Mouse (Mus musculus) ovary, postnatal 36 days (tissue): Measurements from ENCODE around the gene Stac3.

Experiments
- DNase-seq: peaks from one replicate; pipeline ENCODE4 v3.0.0; 2022; ENCODE audit warnings: low spot score, mixed read lengths

Gene Stac3

GRCm38 (mm10) chr10:127522088-127522581, 20.6 kb downstream of the Stac3 start, which contains the start of gene Shmt2:
Shmt2 (minus strand) TSS chr10:127522444.
- peak; percentile 77 for DNase-seq

GRCm38 (mm10) chr10:127524646-127525255, 23.3 kb downstream of the Stac3 start:
- no peak for DNase-seq

GRCm38 (mm10) chr10:127526048-127526447, 24.6 kb downstream of the Stac3 start:
- no peak for DNase-seq

GRCm38 (mm10) chr10:127526681-127527080, 25.2 kb downstream of the Stac3 start:
- DNase-seq, result peak; percentile 73

- DNase-seq, result no peak
These were observed 26.0 kb downstream of the Stac3 start for GRCm38 (mm10) chr10:127527481-127527880.

GRCm38 (mm10) chr10:127530945-127531344, 29.5 kb downstream of the Stac3 start:
- DNase-seq, result no peak

GRCm38 (mm10) chr10:127531548-127531947, 30.1 kb downstream of the Stac3 start:
- no peak for DNase-seq

- no peak for DNase-seq
These were observed 32.8 kb downstream of the Stac3 start, which contains the start of gene Nxph4 for GRCm38 (mm10) chr10:127534036-127534928. Nxph4 (minus strand) TSS chr10:127534559.

GRCm38 (mm10) chr10:127534929-127535384, 33.5 kb downstream of the Stac3 start:
- no peak for DNase-seq

- no peak for DNase-seq
These were observed 35.3 kb downstream of the Stac3 start for GRCm38 (mm10) chr10:127536586-127537314.

- DNase-seq, result peak; percentile 75
These were observed 36.5 kb downstream of the Stac3 start for GRCm38 (mm10) chr10:127537854-127538583.

- no peak for DNase-seq
These were observed 40.0 kb downstream of the Stac3 start for GRCm38 (mm10) chr10:127541510-127541909.

GRCm38 (mm10) chr10:127542084-127542483, 40.6 kb downstream of the Stac3 start:
- DNase-seq, result no peak

- DNase-seq, result no peak
These were observed 41.2 kb downstream of the Stac3 start for GRCm38 (mm10) chr10:127542720-127543119.

- DNase-seq, result no peak
These were observed 42.4 kb downstream of the Stac3 start for GRCm38 (mm10) chr10:127543916-127544315.

GRCm38 (mm10) chr10:127544375-127544774, 42.9 kb downstream of the Stac3 start:
- DNase-seq, result no peak

GRCm38 (mm10) chr10:127546505-127546904, 45.0 kb downstream of the Stac3 start:
- DNase-seq, result no peak

- no peak for DNase-seq
These were observed 46.8 kb downstream of the Stac3 start for GRCm38 (mm10) chr10:127548236-127548635.

- no peak for DNase-seq
These were observed 48.4 kb downstream of the Stac3 start for GRCm38 (mm10) chr10:127549892-127550291.

- no peak for DNase-seq
These were observed 54.2 kb downstream of the Stac3 start for GRCm38 (mm10) chr10:127555703-127556102.

GRCm38 (mm10) chr10:127557397-127557796, 55.9 kb downstream of the Stac3 start:
- no peak for DNase-seq
